Mouse (Mus musculus) spleen, adult 12 weeks (tissue): Measurements from ENCODE around the gene Dmrtc1c1.
"Not testable (repeated sequence)": the region's sequence is repeated elsewhere in the genome, so short reads cannot be mapped to it uniquely, and the experiment has no call there.

Experiments
- DNase-seq: peaks from one replicate; pipeline ENCODE4 v3.0.0; 2022; ENCODE audit warnings: low spot score

Dmrtc1c1 gene

GRCm38 (mm10) chrX:102802663-102803062 lies at the start of gene Dmrtc1c1:
Gene Dmrtc1c1 (plus strand): TSS chrX:102802963.
- DNase-seq, result not testable (repeated sequence)

GRCm38 (mm10) chrX:102765878-102766277 lies 36.9 kb upstream of the Dmrtc1c1 start:
- DNase-seq, result no peak

GRCm38 (mm10) chrX:102812311-102812710 lies 9.5 kb downstream of the Dmrtc1c1 start:
- DNase-seq, result no peak

- not testable (repeated sequence) for DNase-seq
Observed at GRCm38 (mm10) chrX:102854516-102854915, 51.8 kb downstream of the Dmrtc1c1 start, which contains the start of gene Dmrtc1c2. Gene Dmrtc1c2 (minus strand): TSS chrX:102854616.
